Comparison of ENCODE assay signal across 31 mouse cellular contexts in the genomic region with DNA sequence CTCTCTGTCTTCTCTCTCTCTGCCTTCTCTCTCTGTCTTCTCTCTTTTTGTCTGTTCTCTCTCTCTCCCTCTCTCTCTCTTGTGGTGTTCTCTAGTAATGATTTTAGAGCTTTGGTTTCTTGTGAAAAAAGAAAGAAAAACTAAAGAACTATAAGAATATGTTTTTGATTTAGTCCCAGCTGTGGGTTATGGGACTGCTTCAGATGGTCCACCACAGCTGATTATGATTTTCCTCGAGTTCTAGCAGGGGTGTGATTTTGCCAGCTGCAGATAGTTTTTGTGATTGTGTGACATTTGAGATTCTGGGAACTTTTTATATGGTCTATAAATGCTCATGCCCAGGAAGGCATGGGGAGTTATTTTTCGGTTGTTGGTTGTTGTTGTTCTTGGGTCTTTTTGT.
"Had no signal": no experiment of that assay in that cellular context is flagged by ENCODE, and none has a peak within 500 bp of the region (broad histone marks: within the 10 kb centered on the region; RNA-seq: fewer than 3 reads in every experiment).

No protein-coding gene starts in this region.

- H3K4me3 ChIP-seq: limb, embryonic 12.5 days; limb, embryonic 13.5 days; limb, embryonic 15.5 days; liver, embryonic 12.5 days; liver, embryonic 13.5 days; liver, embryonic 15.5 days; lung, embryonic 15.5 days; megakaryocyte, embryonic 14.5 days; midbrain, embryonic 10.5 days; midbrain, embryonic 12.5 days; midbrain, embryonic 13.5 days; midbrain, embryonic 15.5 days; myocyte; neural tube, embryonic 12.5 days had no signal

- H3K4me1 ChIP-seq: liver, embryonic 12.5 days; liver, embryonic 13.5 days; megakaryocyte, embryonic 14.5 days; midbrain, embryonic 12.5 days; midbrain, embryonic 15.5 days; neural tube, embryonic 12.5 days had no signal

- H3K36me3 ChIP-seq: limb, embryonic 12.5 days; limb, embryonic 13.5 days; limb, embryonic 15.5 days; liver, embryonic 12.5 days; liver, embryonic 13.5 days; liver, embryonic 15.5 days; lung, embryonic 15.5 days; midbrain, embryonic 10.5 days; midbrain, embryonic 12.5 days; midbrain, embryonic 13.5 days; midbrain, embryonic 15.5 days; neural tube, embryonic 12.5 days had no signal

- H3K9ac ChIP-seq: limb, embryonic 12.5 days; limb, embryonic 13.5 days; limb, embryonic 15.5 days; liver, embryonic 12.5 days; liver, embryonic 13.5 days; liver, embryonic 14.5 days; liver, embryonic 15.5 days; liver, postnatal 0 days; lung, embryonic 14.5 days; lung, embryonic 15.5 days; midbrain, embryonic 12.5 days; midbrain, embryonic 13.5 days; midbrain, embryonic 15.5 days; neural tube, embryonic 12.5 days had no signal

- H3K27ac ChIP-seq: limb, embryonic 12.5 days; limb, embryonic 13.5 days; limb, embryonic 15.5 days; liver, embryonic 12.5 days; liver, embryonic 13.5 days; liver, embryonic 14.5 days; liver, embryonic 15.5 days; lung, embryonic 15.5 days; macrophage; midbrain, embryonic 10.5 days; midbrain, embryonic 12.5 days; midbrain, embryonic 13.5 days; midbrain, embryonic 15.5 days; neural tube, embryonic 12.5 days had no signal

- ATAC-seq: liver, embryonic 12.5 days; liver, postnatal 0 days; lung, postnatal 0 days; midbrain, embryonic 13.5 days; midbrain, embryonic 15.5 days; midbrain, embryonic 16.5 days had no signal

- DNase-seq: left cerebral cortex, postnatal 4 days; liver; liver, embryonic 13.5 days; liver, postnatal 0 days; lung, adult 18-20 months; lung, adult 2 months; lung, embryonic 14.5 days; lung, postnatal 10 days; lung, postnatal 14 days; lung, postnatal 36 days; lung, postnatal 4 days; midbrain, embryonic 14.5 days had no signal

- H3K9me3 ChIP-seq: limb, embryonic 12.5 days; limb, embryonic 13.5 days; limb, embryonic 15.5 days; liver, embryonic 12.5 days; liver, embryonic 13.5 days; liver, embryonic 15.5 days; lung, embryonic 15.5 days; megakaryocyte, embryonic 14.5 days; midbrain, embryonic 10.5 days; midbrain, embryonic 12.5 days; midbrain, embryonic 13.5 days; midbrain, embryonic 15.5 days; neural tube, embryonic 12.5 days had no signal

- H3K27me3 ChIP-seq: liver, embryonic 13.5 days; liver, embryonic 15.5 days; lung, embryonic 15.5 days; midbrain, embryonic 12.5 days; midbrain, embryonic 13.5 days; midbrain, embryonic 15.5 days; neural tube, embryonic 12.5 days had no signal

- H3K4me2 ChIP-seq: limb, embryonic 12.5 days; limb, embryonic 13.5 days; limb, embryonic 15.5 days; liver, embryonic 11.5 days; liver, embryonic 12.5 days; liver, embryonic 13.5 days; liver, embryonic 15.5 days; lung, embryonic 14.5 days; lung, embryonic 15.5 days; midbrain, embryonic 11.5 days; midbrain, embryonic 12.5 days; midbrain, embryonic 13.5 days; midbrain, embryonic 15.5 days; neural tube, embryonic 12.5 days had no signal
